Mouse (Mus musculus): ENCODE measurements at regions not wholly inside any gene's neighbourhood (a gene's known extent, or its start where the extent isn't known, plus 50 kb on each side); places are given as distances from the start of the nearest gene placed in this dataset.

- no peaks in the 10 kb centered on the region for H3K36me3 ChIP-seq (replicated peaks; ENCODE audit: control insufficient read depth, insufficient read depth, low read depth)
- H3K4me1 ChIP-seq (replicated peaks; ENCODE audit: control insufficient read depth in 2 of 2, insufficient read depth in 2 of 2, low read length in 1 of 2): no peaks in the 10 kb centered on the region
- 66% methylated on average over 7 of the region's 7 CpGs for WGBS (ENCODE audit: insufficient replicate concordance)
- no peak for DNase-seq (ENCODE audit: low read depth in 3 of 3, low spot score in 3 of 3)
- H3K9me3 ChIP-seq (ENCODE audit: control insufficient read depth, low read length): no peaks in the 10 kb centered on the region
- no peak overlapping the region for H3K9ac ChIP-seq (replicated peaks)
- ATAC-seq (ENCODE audit: insufficient read depth): no peak
- H3K27me3 ChIP-seq (ENCODE audit: control insufficient read depth, insufficient read depth, low read length): no peaks in the 10 kb centered on the region
- TF ChIP-seq CTCF (IDR thresholded peaks at IDR 0.05; ENCODE audit: low read depth) (no peak), EP300 (IDR thresholded peaks at IDR 0.05; ENCODE audit: low read depth) (no peak)
- H3K27ac ChIP-seq: no peak overlapping the region
- H3K4me3 ChIP-seq (ENCODE audit: insufficient read depth in 1 of 2, low read depth in 2 of 2, low read length in 2 of 2): no peak overlapping the region
- no peak overlapping the region for H3K4me2 ChIP-seq (ENCODE audit: low read depth)
Observed at GRCm38 (mm10) chr9:41614002-41614401, 452.5 kb upstream of the Ubash3b start.

- H3K4me2 ChIP-seq (ENCODE audit: low read depth): no peak overlapping the region
- no peaks in the 10 kb centered on the region for H3K36me3 ChIP-seq (replicated peaks; ENCODE audit: control insufficient read depth, insufficient read depth, low read depth)
- H3K27me3 ChIP-seq (ENCODE audit: control insufficient read depth, insufficient read depth, low read length): no peaks in the 10 kb centered on the region
- H3K9ac ChIP-seq (replicated peaks): no peak overlapping the region
- no peak overlapping the region for H3K27ac ChIP-seq
- H3K9me3 ChIP-seq (ENCODE audit: control insufficient read depth, low read length): no peaks in the 10 kb centered on the region
- no peak for DNase-seq (ENCODE audit: low read depth in 3 of 3, low spot score in 3 of 3)
- H3K4me3 ChIP-seq (ENCODE audit: insufficient read depth in 1 of 2, low read depth in 2 of 2, low read length in 2 of 2): no peak overlapping the region
- no peak for TF ChIP-seq CTCF (IDR thresholded peaks at IDR 0.05; ENCODE audit: low read depth)
- TF ChIP-seq EP300 (IDR thresholded peaks at IDR 0.05; ENCODE audit: low read depth): no peak
- WGBS (ENCODE audit: insufficient replicate concordance): 66% methylated on average over 14 of the region's 14 CpGs
- no peak for ATAC-seq (ENCODE audit: insufficient read depth)
- no peaks in the 10 kb centered on the region for H3K4me1 ChIP-seq (replicated peaks; ENCODE audit: control insufficient read depth in 2 of 2, insufficient read depth in 2 of 2, low read length in 1 of 2)
Observed at GRCm38 (mm10) chr9:41612802-41613550, 451.5 kb upstream of the Ubash3b start.

- no peaks in the 10 kb centered on the region for H3K27me3 ChIP-seq (ENCODE audit: control insufficient read depth, insufficient read depth, low read length)
- WGBS (ENCODE audit: insufficient replicate concordance): 32% methylated on average over 7 of the region's 7 CpGs
- H3K27ac ChIP-seq: no peak overlapping the region
- no peaks in the 10 kb centered on the region for H3K4me1 ChIP-seq (replicated peaks; ENCODE audit: control insufficient read depth in 2 of 2, insufficient read depth in 2 of 2, low read length in 1 of 2)
- no peaks in the 10 kb centered on the region for H3K9me3 ChIP-seq (ENCODE audit: control insufficient read depth, low read length)
- H3K4me3 ChIP-seq (ENCODE audit: insufficient read depth in 1 of 2, low read depth in 2 of 2, low read length in 2 of 2): no peak overlapping the region
- H3K36me3 ChIP-seq (replicated peaks; ENCODE audit: control insufficient read depth, insufficient read depth, low read depth): no peaks in the 10 kb centered on the region
- DNase-seq (ENCODE audit: low read depth in 3 of 3, low spot score in 3 of 3) (no peak), ATAC-seq (ENCODE audit: insufficient read depth) (no peak)
- no peak overlapping the region for H3K4me2 ChIP-seq (ENCODE audit: low read depth)
- no peak overlapping the region for H3K9ac ChIP-seq (replicated peaks)
- TF ChIP-seq CTCF (IDR thresholded peaks at IDR 0.05; ENCODE audit: low read depth) (no peak), EP300 (IDR thresholded peaks at IDR 0.05; ENCODE audit: low read depth) (no peak)
Observed at GRCm38 (mm10) chr9:41612452-41612795, 450.9 kb upstream of the Ubash3b start.

- Histone ChIP-seq H3K4me2 (ENCODE audit: low read depth) (no peak overlapping the region), H3K4me3 (ENCODE audit: insufficient read depth in 1 of 2, low read depth in 2 of 2, low read length in 2 of 2) (no peak overlapping the region), H3K27ac (no peak overlapping the region), H3K36me3 (replicated peaks; ENCODE audit: control insufficient read depth, insufficient read depth, low read depth) (no peaks in the 10 kb centered on the region), H3K27me3 (ENCODE audit: control insufficient read depth, insufficient read depth, low read length) (no peaks in the 10 kb centered on the region), H3K9ac (replicated peaks) (no peak overlapping the region), H3K4me1 (replicated peaks; ENCODE audit: control insufficient read depth in 2 of 2, insufficient read depth in 2 of 2, low read length in 1 of 2) (no peaks in the 10 kb centered on the region), H3K9me3 (ENCODE audit: control insufficient read depth, low read length) (no peaks in the 10 kb centered on the region)
- ATAC-seq (ENCODE audit: insufficient read depth) (no peak), DNase-seq (ENCODE audit: low read depth in 3 of 3, low spot score in 3 of 3) (no peak)
- 34% methylated on average over 11 of the region's 11 CpGs for WGBS (ENCODE audit: insufficient replicate concordance)
- TF ChIP-seq EP300 (IDR thresholded peaks at IDR 0.05; ENCODE audit: low read depth): no peak
- no peak for TF ChIP-seq CTCF (IDR thresholded peaks at IDR 0.05; ENCODE audit: low read depth)
Observed at GRCm38 (mm10) chr9:41611534-41612451, 450.3 kb upstream of the Ubash3b start.

- no peak for ATAC-seq (ENCODE audit: insufficient read depth)
- no peaks in the 10 kb centered on the region for H3K27me3 ChIP-seq (ENCODE audit: control insufficient read depth, insufficient read depth, low read length)
Observed at GRCm38 (mm10) chr9:41610347-41610746, 448.9 kb upstream of the Ubash3b start.

More at GRCm38 (mm10) chr9:41610347-41610746, 448.9 kb upstream of the Ubash3b start:
- no peaks in the 10 kb centered on the region for H3K4me1 ChIP-seq (replicated peaks; ENCODE audit: control insufficient read depth in 2 of 2, insufficient read depth in 2 of 2, low read length in 1 of 2)
- H3K9ac ChIP-seq (replicated peaks): no peak overlapping the region
- no peak overlapping the region for H3K27ac ChIP-seq
- no peaks in the 10 kb centered on the region for H3K9me3 ChIP-seq (ENCODE audit: control insufficient read depth, low read length)
- no peak overlapping the region for H3K4me2 ChIP-seq (ENCODE audit: low read depth)
- DNase-seq (ENCODE audit: low read depth in 3 of 3, low spot score in 3 of 3): no peak
- WGBS (ENCODE audit: insufficient replicate concordance): 65% methylated on average over 4 of the region's 4 CpGs
- no peaks in the 10 kb centered on the region for H3K36me3 ChIP-seq (replicated peaks; ENCODE audit: control insufficient read depth, insufficient read depth, low read depth)
- no peak for TF ChIP-seq CTCF (IDR thresholded peaks at IDR 0.05; ENCODE audit: low read depth)
- TF ChIP-seq EP300 (IDR thresholded peaks at IDR 0.05; ENCODE audit: low read depth): no peak
- H3K4me3 ChIP-seq (ENCODE audit: insufficient read depth in 1 of 2, low read depth in 2 of 2, low read length in 2 of 2): no peak overlapping the region

All from liver, embryonic 14.5 days (tissue).